Mouse (Mus musculus) forebrain, embryonic 12.5 days (tissue): Measurements from ENCODE around the gene Gtf2h4. TPM values are rescaled to one million over a fixed set of nuclear protein-coding genes. Genes with fewer than 3 reads are reported as not detected.

Source experiments
- ATAC-seq: fragments of 200-750 bp; cut with Nextera tagmentation; 2 replicates; pipeline ENCODE4 v1.8.0; 2017; ENCODE audit warnings: moderate TSS enrichment; ENCODE audit not compliant: low FRiP score
- H3K27ac ChIP-seq: fragments of 300-500 bp; sonication (generic); 2 replicates; pipeline ENCODE4 v1.5.1; 2016; ENCODE audit warnings: mild to moderate bottlenecking
- H3K27me3 ChIP-seq: fragments of 300-500 bp; sonication (generic); 2 replicates; pipeline ENCODE4 v1.6.1; 2016; ENCODE audit warnings: mild to moderate bottlenecking
- H3K36me3 ChIP-seq: fragments of 300-500 bp; sonication (generic); replicated peaks from 2 replicates; pipeline ENCODE4 v1.6.1; 2016; ENCODE audit warnings: mild to moderate bottlenecking
- H3K4me1 ChIP-seq: fragments of 300-500 bp; sonication (generic); 2 replicates; pipeline ENCODE4 v1.6.1; 2016
- H3K4me2 ChIP-seq: fragments of 300-500 bp; sonication (generic); 2 replicates; pipeline ENCODE4 v1.6.1; 2016; ENCODE audit warnings: mild to moderate bottlenecking, moderate library complexity
- H3K4me3 ChIP-seq: fragments of 300-500 bp; sonication (generic); replicated peaks from 2 replicates; pipeline ENCODE4 v1.5.1; 2016; ENCODE audit warnings: mild to moderate bottlenecking
- H3K9ac ChIP-seq: fragments of 300-500 bp; sonication (generic); 2 replicates; pipeline ENCODE4 v1.6.1; 2016; ENCODE audit warnings: mild to moderate bottlenecking
- H3K9me3 ChIP-seq: fragments of 300-500 bp; sonication (generic); 2 replicates; pipeline ENCODE4 v1.6.1; 2016
- WGBS: fragments of 180-500 bp; shearing (Covaris S2); methylation state at CpG from one replicate; pipeline ENCODE4 v1.1.7; 2016; 5-methylcytosine and 5-hydroxymethylcytosine counted together
- polyA plus RNA-seq: library from polyadenylated mRNA; unstranded; fragments of >200 nt; fragmentation: Nextera tagmentation; extraction: Ambion mirVana; gene quantifications from 2 replicates; pipeline ENCODE4 v1.2.1, GENCODE M21; 2016

The Gtf2h4 gene
- 39.0 and 40.7 TPM in 2 replicates for polyA plus RNA-seq

GRCm38 (mm10) chr17:35673416-35674035 lies at the start of gene Gtf2h4:
TSS of gene Gtf2h4 (minus strand) at chr17:35673739.
- H3K9ac ChIP-seq = peak within 1 kb of the TSS; percentile 86
- peak; percentile 95 for ATAC-seq
- peak within 1 kb of the TSS; percentile 67 for H3K4me3 ChIP-seq
- H3K4me1 ChIP-seq = peaks cover 11% of the 10 kb centered on the region
- 2% methylated on average over 23 of the region's 23 CpGs for WGBS
- no peaks in the 10 kb centered on the region for H3K9me3 ChIP-seq
- no peak within 1 kb of the TSS for H3K27ac ChIP-seq
- no peaks in the 10 kb centered on the region for H3K27me3 ChIP-seq
- peak within 1 kb of the TSS; percentile 91 for H3K4me2 ChIP-seq
- H3K36me3 ChIP-seq = peaks cover 13% of the 10 kb centered on the region; the same call in 1 of the 2 replicates

DNA sequence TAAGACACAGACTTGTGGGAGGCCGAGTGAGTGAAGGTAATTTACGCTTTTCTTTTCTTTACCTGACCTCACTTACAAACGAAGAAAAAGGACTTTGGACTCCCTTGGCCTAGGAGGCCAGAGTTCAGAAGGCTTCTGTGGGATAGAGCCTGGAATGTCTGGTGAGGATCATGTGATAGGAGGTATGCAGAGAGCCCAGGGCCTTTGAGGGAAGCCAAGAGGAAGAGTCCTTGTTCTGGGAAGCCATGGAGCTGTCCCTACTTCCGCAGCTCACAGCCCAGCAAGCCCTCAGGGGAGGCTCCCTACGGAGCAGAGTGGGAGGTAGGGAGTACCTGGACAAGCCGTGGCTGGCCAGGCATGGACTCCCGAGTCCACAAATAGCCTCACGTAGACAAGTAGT lies 48.1 kb upstream of the Gtf2h4 start:
- ATAC-seq = no peak
- no peak overlapping the region for H3K9ac ChIP-seq
- H3K4me2 ChIP-seq = no peak overlapping the region
- peaks cover 18% of the 10 kb centered on the region for H3K4me1 ChIP-seq
- H3K27me3 ChIP-seq = peaks cover 4% of the 10 kb centered on the region; the same call in 1 of the 2 replicates
- H3K27ac ChIP-seq = no peak overlapping the region
- WGBS = 69% methylated on average over 8 of the region's 8 CpGs
- H3K4me3 ChIP-seq = no peak overlapping the region
- H3K9me3 ChIP-seq = no peaks in the 10 kb centered on the region
- no peaks in the 10 kb centered on the region for H3K36me3 ChIP-seq

- H3K4me3 ChIP-seq = 0 out of 2 replicates have a peak overlapping the region, but pooled peaks have one; percentile 8
- no peaks in the 10 kb centered on the region for H3K27me3 ChIP-seq
- H3K27ac ChIP-seq = peak overlapping the region; percentile 76
- peak overlapping the region; percentile 33 for H3K4me2 ChIP-seq
- no peaks in the 10 kb centered on the region for H3K9me3 ChIP-seq
- ATAC-seq = peak; percentile 72; the same call in 1 of the 2 replicates
- H3K36me3 ChIP-seq = no peaks in the 10 kb centered on the region
- H3K4me1 ChIP-seq = peaks cover 16% of the 10 kb centered on the region
- WGBS = 14% methylated on average over 11 of the region's 11 CpGs
- no peak overlapping the region for H3K9ac ChIP-seq
These were observed 46.8 kb upstream of the Gtf2h4 start for GRCm38 (mm10) chr17:35720340-35720727.

DNA sequence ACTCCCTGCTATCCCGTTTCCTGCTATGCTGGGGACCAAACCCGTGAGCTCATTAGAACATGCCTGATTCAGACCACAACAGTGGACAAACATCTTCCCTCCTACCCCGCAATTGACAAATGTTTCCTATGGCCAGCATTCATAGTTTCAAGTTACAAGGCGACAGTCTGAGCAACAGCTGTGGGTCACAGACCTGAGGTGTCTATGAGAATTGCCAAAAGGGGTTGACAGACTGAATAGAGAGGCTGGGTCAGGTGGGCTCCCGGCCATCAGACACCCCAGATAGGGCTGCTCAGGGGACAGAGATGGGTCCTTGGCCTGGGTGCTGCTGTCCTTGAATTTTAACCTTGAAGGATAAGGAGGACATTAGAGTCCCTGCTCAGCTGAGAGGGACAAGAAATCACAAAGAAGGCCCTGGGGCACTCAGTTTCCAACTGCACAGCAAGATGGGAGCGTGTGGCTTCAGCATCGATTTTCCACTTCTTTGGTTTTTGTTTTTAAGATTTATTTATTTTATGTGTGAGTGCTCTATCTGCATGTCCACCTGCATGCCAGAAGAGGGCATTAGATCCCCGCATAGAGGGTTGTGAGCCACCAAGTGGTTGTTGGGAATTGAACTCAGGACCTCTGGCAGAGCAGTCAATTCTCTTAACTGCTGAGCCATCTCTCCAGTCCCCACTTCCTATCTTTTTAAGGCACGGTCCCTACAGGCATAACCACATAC lies 46.2 kb upstream of the Gtf2h4 start:
- Histone ChIP-seq H3K4me2 (no peak overlapping the region), H3K36me3 (no peaks in the 10 kb centered on the region), H3K27me3 (no peaks in the 10 kb centered on the region), H3K4me1 (peaks cover 12% of the 10 kb centered on the region), H3K27ac (peak overlapping the region; percentile 76), H3K9ac (no peak overlapping the region), H3K9me3 (no peaks in the 10 kb centered on the region), H3K4me3 (no peak overlapping the region)
- 68% methylated on average over 9 of the region's 9 CpGs for WGBS
- no peak for ATAC-seq

DNA sequence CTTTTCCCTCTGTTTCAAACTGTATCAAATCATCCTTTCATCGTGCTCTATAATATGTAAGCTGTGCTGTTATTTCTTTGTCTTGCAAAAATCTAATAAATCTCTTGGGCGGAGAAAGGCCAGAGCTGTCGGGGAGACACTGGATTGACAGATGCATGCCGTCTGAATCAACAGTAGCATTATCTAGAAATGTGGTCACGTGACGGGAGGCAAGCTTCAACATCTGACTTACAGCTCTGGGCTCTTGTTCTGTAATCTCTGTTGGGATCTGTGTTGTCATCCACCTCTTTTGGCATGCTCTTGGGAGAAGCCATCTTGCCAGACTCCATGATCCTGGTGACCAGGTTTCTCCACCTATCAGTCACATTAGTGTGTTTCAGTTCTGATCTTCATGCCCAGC lies 43.5 kb upstream of the Gtf2h4 start:
- 94% methylated on average over 6 of the region's 6 CpGs for WGBS
- no peak overlapping the region for H3K4me2 ChIP-seq
- H3K9me3 ChIP-seq = no peaks in the 10 kb centered on the region
- peaks cover 12% of the 10 kb centered on the region for H3K4me1 ChIP-seq
- H3K27me3 ChIP-seq = no peaks in the 10 kb centered on the region
- ATAC-seq = no peak
- H3K27ac ChIP-seq = no peak overlapping the region
- H3K4me3 ChIP-seq = no peak overlapping the region
- no peak overlapping the region for H3K9ac ChIP-seq
- no peaks in the 10 kb centered on the region for H3K36me3 ChIP-seq

GRCm38 (mm10) chr17:35716114-35716513 lies 42.6 kb upstream of the Gtf2h4 start:
- no peaks in the 10 kb centered on the region for H3K9me3 ChIP-seq
- no peaks in the 10 kb centered on the region for H3K27me3 ChIP-seq
- WGBS = 88% methylated on average over 3 of the region's 3 CpGs
- no peak overlapping the region for H3K27ac ChIP-seq
- peaks cover 16% of the 10 kb centered on the region for H3K4me1 ChIP-seq
- H3K9ac ChIP-seq = no peak overlapping the region
- H3K4me3 ChIP-seq = no peak overlapping the region
- ATAC-seq = no peak
- no peaks in the 10 kb centered on the region for H3K36me3 ChIP-seq
- H3K4me2 ChIP-seq = no peak overlapping the region

DNA sequence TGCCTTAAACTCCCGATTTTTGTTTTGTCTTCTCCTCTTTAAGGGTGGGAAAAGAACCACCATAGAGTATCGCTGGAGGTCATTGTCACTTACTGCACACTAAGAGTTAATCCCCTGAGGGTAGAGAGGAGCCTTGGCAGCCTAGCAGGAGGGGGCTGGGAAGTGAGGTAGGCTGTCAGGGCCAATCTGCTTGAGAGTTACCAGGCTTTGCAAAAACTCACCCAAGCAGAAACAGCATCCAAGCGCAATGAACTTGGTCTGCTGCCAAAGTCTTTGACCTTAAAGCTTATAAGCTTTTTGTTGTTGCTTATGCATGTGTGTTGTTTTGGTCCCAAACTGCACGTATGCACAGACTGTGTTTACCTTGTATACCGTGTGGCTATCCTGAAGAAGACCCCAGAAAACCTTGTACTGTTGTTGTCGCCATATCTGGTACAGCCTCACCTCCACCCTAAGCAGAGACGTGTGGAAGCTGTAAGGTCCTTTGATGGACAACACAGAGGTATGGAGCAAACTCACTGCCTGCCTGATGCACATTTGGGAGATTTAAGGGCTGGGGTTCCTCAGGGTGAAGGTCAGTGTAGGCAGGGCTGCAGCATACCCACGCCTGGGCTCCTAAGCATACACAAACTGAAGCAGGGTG lies 37.3 kb upstream of the Gtf2h4 start:
- no peak overlapping the region; the same call in 1 of the 2 replicates for H3K9ac ChIP-seq
- peak; percentile 89 for ATAC-seq
- no peak overlapping the region; the same call in 1 of the 2 replicates for H3K4me3 ChIP-seq

DNA sequence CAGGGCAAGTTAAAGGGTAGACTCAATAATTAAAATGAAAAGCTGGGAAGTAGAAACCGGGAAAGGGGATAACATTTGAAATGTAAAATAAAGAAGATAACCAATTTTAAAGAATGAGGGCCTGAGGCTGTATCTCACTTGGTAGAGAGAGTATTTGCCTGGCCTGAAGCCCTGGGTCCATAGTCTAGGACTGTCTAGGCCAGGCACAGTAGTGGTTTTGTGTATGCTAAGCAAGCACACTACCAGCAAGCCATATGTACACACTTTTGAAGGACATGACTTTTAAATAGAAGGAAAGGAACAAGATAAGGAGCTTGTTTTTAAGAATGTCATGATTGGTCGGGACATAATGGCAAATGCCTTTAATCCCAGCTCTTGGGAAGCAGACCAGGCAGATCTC lies 35.1 kb upstream of the Gtf2h4 start:
- Histone ChIP-seq H3K27me3 (no peaks in the 10 kb centered on the region), H3K4me1 (peaks cover 52% of the 10 kb centered on the region), H3K4me2 (no peak overlapping the region), H3K27ac (no peak overlapping the region), H3K9me3 (no peaks in the 10 kb centered on the region), H3K36me3 (no peaks in the 10 kb centered on the region), H3K4me3 (no peak overlapping the region), H3K9ac (no peak overlapping the region)
- WGBS = 79% methylated on average over 2 of the region's 2 CpGs
- ATAC-seq = no peak

More for the DNA sequence above, 37.3 kb upstream of the Gtf2h4 start:
- no peaks in the 10 kb centered on the region for H3K27me3 ChIP-seq
- H3K4me2 ChIP-seq = peak overlapping the region; percentile 40
- no peaks in the 10 kb centered on the region for H3K9me3 ChIP-seq
- H3K36me3 ChIP-seq = no peaks in the 10 kb centered on the region
- H3K27ac ChIP-seq = peak overlapping the region; percentile 88
- 16% methylated on average over 8 of the region's 8 CpGs for WGBS
- peaks cover 30% of the 10 kb centered on the region for H3K4me1 ChIP-seq

- ATAC-seq = no peak
- no peak overlapping the region for H3K4me2 ChIP-seq
- no peaks in the 10 kb centered on the region for H3K9me3 ChIP-seq
- no peaks in the 10 kb centered on the region for H3K27me3 ChIP-seq
- WGBS = 64% methylated on average over 7 of the region's 7 CpGs
- H3K4me1 ChIP-seq = peaks cover 52% of the 10 kb centered on the region
- H3K36me3 ChIP-seq = no peaks in the 10 kb centered on the region
- no peak overlapping the region for H3K4me3 ChIP-seq
- no peak overlapping the region for H3K9ac ChIP-seq
- H3K27ac ChIP-seq = no peak overlapping the region
These were observed 34.4 kb upstream of the Gtf2h4 start for GRCm38 (mm10) chr17:35707929-35708328.

- Histone ChIP-seq H3K4me3 (no peak overlapping the region), H3K36me3 (no peaks in the 10 kb centered on the region), H3K4me1 (peaks cover 53% of the 10 kb centered on the region), H3K27ac (peak overlapping the region; percentile 99), H3K9ac (no peak overlapping the region), H3K9me3 (no peaks in the 10 kb centered on the region), H3K27me3 (no peaks in the 10 kb centered on the region), H3K4me2 (no peak overlapping the region)
- WGBS = 23% methylated on average over 4 of the region's 4 CpGs
- no peak for ATAC-seq
These were observed 32.3 kb upstream of the Gtf2h4 start for GRCm38 (mm10) chr17:35705836-35706235.

DNA sequence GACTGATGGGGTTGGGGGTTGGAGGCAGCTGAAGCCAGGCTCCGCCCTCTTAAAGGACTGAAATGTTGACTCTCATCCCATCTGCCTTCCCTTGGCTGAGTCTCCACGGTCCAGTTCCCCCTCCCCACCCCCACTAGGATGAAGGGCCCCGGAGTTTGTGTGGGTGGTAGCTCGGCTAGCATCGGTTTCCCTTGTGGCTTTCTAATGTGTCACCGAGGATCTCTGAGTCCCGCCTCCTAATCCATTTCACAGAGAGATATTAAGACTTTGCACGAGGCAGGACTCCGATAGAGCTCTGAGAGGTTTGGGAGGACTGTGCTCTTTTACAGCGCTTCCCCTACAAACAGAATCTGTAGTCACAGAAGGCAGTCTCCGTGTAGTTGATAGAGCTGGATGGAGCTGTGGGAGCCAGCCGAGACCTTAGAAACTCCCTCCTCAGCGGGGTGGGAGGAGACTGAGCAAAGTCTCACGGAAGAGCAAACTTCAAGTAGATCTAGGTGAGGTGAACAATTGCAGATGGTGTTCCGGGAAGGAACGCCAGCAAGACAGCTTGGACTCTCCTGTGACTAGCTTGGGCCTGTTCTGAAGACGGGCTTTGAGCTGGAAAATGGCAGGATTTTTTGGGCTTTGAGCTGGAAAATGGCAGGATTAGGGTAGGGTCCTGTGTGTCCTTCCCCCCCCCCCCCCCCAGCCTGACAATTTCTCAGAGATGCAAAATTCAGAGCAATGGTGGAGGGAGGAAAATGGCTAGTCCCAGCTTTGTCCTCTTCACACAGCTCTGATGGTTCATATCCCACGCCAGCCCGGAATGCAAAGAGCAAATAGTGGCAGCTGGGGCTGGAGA lies 31.3 kb upstream of the Gtf2h4 start, which contains the start of gene Ddr1:
Gene Ddr1 (minus strand): TSS at position 1 of the 844 bp plus-strand sequence.
- H3K4me3 ChIP-seq = peak within 1 kb of the TSS; percentile 72
- peak; percentile 72 for ATAC-seq
- H3K9me3 ChIP-seq = no peaks in the 10 kb centered on the region
- no peaks in the 10 kb centered on the region for H3K27me3 ChIP-seq
- peak within 1 kb of the TSS; percentile 94 for H3K9ac ChIP-seq
- H3K4me1 ChIP-seq = peaks cover 47% of the 10 kb centered on the region
- H3K36me3 ChIP-seq = no peaks in the 10 kb centered on the region
- H3K27ac ChIP-seq = peak within 1 kb of the TSS; percentile 99
- WGBS = 3% methylated on average over 19 of the region's 19 CpGs
- peak within 1 kb of the TSS; percentile 88 for H3K4me2 ChIP-seq
